In the genomic region with DNA sequence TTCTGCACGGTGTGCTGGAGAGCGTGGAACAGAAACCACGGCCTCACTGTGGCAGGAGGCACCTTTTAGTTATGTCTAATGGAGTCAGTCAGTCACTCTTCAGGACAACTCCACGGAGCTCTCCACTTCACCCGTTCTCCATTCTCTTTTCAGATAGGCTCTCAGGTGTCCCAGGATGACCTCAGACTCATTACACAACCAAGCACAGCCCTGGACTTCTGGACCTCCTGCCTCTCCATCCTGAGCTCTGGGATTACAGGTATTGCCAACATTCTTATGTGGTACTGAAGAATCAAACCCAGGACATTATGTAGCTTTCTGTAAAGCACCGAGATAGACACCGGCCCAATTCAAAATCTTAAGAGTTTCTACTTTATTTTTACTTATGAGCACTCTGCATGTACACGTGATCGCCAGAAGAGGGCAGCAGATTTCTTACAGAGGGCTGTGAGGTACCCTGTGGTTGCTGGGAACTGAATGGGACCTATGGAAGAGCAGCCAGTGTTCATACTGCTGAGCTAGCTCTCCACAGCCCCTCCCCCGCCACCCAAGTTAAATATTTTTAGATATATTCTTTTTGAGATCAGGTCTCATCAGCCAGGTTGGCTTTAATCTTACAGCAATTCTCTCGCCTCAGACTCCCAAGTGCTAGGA, we compare ENCODE assay signal across 8 mouse cellular contexts. TPM values are rescaled to one million over a fixed set of nuclear protein-coding genes. Genes with fewer than 3 reads are reported as not detected.
DNase-seq lines count a peak whose midpoint lies in the region; ATAC-seq lines count a peak whose summit lies in the region.

No protein-coding gene starts in this region.

- peak; percentile 53 to 68 for DNase-seq in heart, adult 18-20 months
- DNase-seq in heart, embryonic 10.5 days (ENCODE audit: low spot score) = no peak
- DNase-seq in brain, adult 2 months (ENCODE audit: low read depth, low spot score) = peak; percentile 93
- DNase-seq in heart, adult 8-10 months (ENCODE audit: low spot score) = peak; percentile 53
- peak; percentile 67 to 71 for DNase-seq in kidney, postnatal 36 days
- DNase-seq in thymus, postnatal 4 days = peak; percentile 47

- no peaks in the 10 kb centered on the region for H3K9me3 ChIP-seq in heart, embryonic 10.5 days

- no peak overlapping the region for H3K4me3 ChIP-seq in heart, embryonic 10.5 days

- ATAC-seq in CD4-positive, CD25-positive, alpha-beta regulatory T cell, adult 4 months = peak; percentile 45
- ATAC-seq in megakaryocyte-erythroid progenitor cell, adult 5-6 weeks (replicated peaks; ENCODE audit: low FRiP score, low TSS enrichment, poor library complexity, severe bottlenecking) = peak; percentile 92

- no peak overlapping the region for H3K27ac ChIP-seq in heart, embryonic 10.5 days

- peaks cover 50% of the 10 kb centered on the region for H3K36me3 ChIP-seq in heart, embryonic 10.5 days

- WGBS in heart, embryonic 10.5 days = 70% methylated on average over 11 of the region's 11 CpGs

- no peaks in the 10 kb centered on the region for H3K27me3 ChIP-seq in heart, embryonic 10.5 days (ENCODE audit: insufficient read depth, poor library complexity, severe bottlenecking)

- no peaks in the 10 kb centered on the region for H3K4me1 ChIP-seq in heart, embryonic 10.5 days

RNA-seq across cellular contexts. Expression of gene Itga2b, which starts 16.9 kb away (rescaled TPM):
- total RNA-seq in heart, adult 18-20 months (2021) = 1 to 10 TPM; 4.1 to 4.4 TPM
- 13.2 and 19.5 TPM in 2 replicates for polyA plus RNA-seq in heart, embryonic 10.5 days (2016; fragmentation: Nextera tagmentation; extraction: Ambion mirVana)
- polyA plus RNA-seq in CD4-positive, CD25-positive, alpha-beta regulatory T cell, adult 4 months (2017; shearing (Covaris generic)) = 1 to 10 TPM in 1 of 2 experiments, under 1 TPM in 1; 0.36 to 1.5 TPM
- 1 to 10 TPM; 3.4 to 7.2 (median 4.4) TPM for total RNA-seq in heart, adult 8-10 months (2022)
- total RNA-seq in megakaryocyte-erythroid progenitor cell, adult 5-6 weeks (2014; fragmentation: Nextera tagmentation) = 27.7 and 30.8 TPM in 2 replicates
- 26.5 and 73.4 TPM in 2 replicates for total RNA-seq in megakaryocyte-erythroid progenitor cell, adult 5-6 weeks (2017)

RNA-seq across cellular contexts. Expression of gene Fam171a2, which starts 39.4 kb away (rescaled TPM):
- 1 to 10 TPM; 3.4 to 4.8 TPM for total RNA-seq in heart, adult 18-20 months (2021)
- 1.7 and 3.6 TPM in 2 replicates for polyA plus RNA-seq in heart, embryonic 10.5 days (2016; fragmentation: Nextera tagmentation; extraction: Ambion mirVana)
- polyA plus RNA-seq in CD4-positive, CD25-positive, alpha-beta regulatory T cell, adult 4 months (2017; shearing (Covaris generic)) = not detected
- total RNA-seq in heart, adult 8-10 months (2022) = 1 to 10 TPM; 2.5 to 5.4 (median 3.6) TPM
- total RNA-seq in megakaryocyte-erythroid progenitor cell, adult 5-6 weeks (2014; fragmentation: Nextera tagmentation) = 0.82 TPM in 1 of 2 replicates, not detected in the other
- 0.28 TPM in 1 of 2 replicates, not detected in the other for total RNA-seq in megakaryocyte-erythroid progenitor cell, adult 5-6 weeks (2017)

RNA-seq across cellular contexts. Expression of gene Grn, which starts 56.7 kb away (rescaled TPM):
- 10 to 100 TPM; 82.0 to 98.0 TPM for total RNA-seq in heart, adult 18-20 months (2021)
- polyA plus RNA-seq in heart, embryonic 10.5 days (2016; fragmentation: Nextera tagmentation; extraction: Ambion mirVana) = 109 and 151 TPM in 2 replicates
- 10 to 100 TPM; 23.3 to 51.4 TPM for polyA plus RNA-seq in CD4-positive, CD25-positive, alpha-beta regulatory T cell, adult 4 months (2017; shearing (Covaris generic))
- 10 to 100 TPM; 76.5 to 84.8 (median 79.6) TPM for total RNA-seq in heart, adult 8-10 months (2022)
- total RNA-seq in megakaryocyte-erythroid progenitor cell, adult 5-6 weeks (2014; fragmentation: Nextera tagmentation) = 16.1 and 17.8 TPM in 2 replicates
- total RNA-seq in megakaryocyte-erythroid progenitor cell, adult 5-6 weeks (2017) = 5.4 and 14.2 TPM in 2 replicates

Comparison
In these comparisons a context has a peak if more than half of its experiments do, and no peak if none do; other contexts are left out.
1. RNA of gene Grn, which starts 56.7 kb away (total RNA-seq): 82.0 to 98.0 TPM in heart, adult 18-20 months and 76.5 to 84.8 TPM in heart, adult 8-10 months; 5.4 to 17.8 TPM in megakaryocyte-erythroid progenitor cell, adult 5-6 weeks; every median in the first group is over 4 times any median in the second.